Mouse (Mus musculus): ENCODE results near the gene Trim33.

The Trim33 gene

GRCm38 (mm10) chr3:103364182-103364945, 85.3 kb downstream of the Trim33 start:
- no peak for DNase-seq

- no peak for DNase-seq
Measured at GRCm38 (mm10) chr3:103367176-103367970, 88.3 kb downstream of the Trim33 start.

GRCm38 (mm10) chr3:103368731-103369130, 89.6 kb downstream of the Trim33 start:
- no peak for DNase-seq

DNA sequence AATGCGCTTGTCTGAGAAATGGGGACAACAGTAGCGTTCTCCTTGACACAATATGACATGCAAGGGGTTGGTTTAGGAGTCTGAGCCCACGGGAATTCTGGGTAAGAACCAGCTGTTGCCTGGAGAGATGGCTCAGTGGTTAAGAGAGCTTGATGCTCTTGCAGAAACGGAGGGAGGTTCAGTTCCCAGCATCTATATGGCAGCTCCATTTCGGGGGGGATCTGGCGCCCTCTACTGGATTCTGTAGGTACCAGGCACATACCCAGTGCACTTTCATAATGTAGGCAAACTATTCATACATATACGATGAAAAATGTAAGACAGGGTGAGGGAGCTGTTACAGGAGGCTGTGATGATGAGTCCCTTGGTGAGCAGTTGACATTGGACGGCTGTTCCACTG, 94.9 kb downstream of the Trim33 start:
- peak; percentile 83 for DNase-seq

DNA sequence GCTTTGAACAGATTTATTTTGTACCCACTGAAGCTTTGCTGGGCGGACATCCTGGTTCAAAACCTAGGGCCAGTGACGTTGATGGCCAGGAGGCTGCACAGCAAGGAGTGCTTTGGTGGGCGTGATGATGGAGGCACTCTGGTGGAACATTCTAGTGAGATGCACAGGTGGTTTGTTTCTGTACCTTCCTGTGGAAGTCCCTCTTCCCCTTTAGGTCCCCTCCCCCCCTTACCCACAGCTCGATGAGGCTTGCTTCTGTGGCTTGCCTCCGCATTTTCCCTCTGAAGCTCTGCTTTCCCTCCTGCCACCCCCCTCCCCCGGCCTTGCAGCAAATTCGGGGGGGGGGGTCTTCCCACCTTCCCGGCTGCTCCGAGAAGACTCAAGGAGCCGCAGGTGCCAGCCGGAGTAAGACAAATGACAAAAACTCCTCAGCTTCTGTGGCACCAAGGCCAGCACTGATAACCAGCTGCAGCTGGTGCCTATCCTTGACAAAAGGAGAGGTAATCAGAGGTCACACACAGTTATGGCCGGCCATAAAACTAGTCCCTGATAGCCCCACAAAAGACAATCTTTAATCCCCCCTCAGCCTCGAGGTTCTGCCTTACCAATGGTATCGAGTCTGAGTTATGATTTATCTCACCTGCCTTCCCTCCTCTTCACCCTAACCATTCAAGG, 96.2 kb downstream of the Trim33 start:
- DNase-seq, result peak; percentile 6

DNA sequence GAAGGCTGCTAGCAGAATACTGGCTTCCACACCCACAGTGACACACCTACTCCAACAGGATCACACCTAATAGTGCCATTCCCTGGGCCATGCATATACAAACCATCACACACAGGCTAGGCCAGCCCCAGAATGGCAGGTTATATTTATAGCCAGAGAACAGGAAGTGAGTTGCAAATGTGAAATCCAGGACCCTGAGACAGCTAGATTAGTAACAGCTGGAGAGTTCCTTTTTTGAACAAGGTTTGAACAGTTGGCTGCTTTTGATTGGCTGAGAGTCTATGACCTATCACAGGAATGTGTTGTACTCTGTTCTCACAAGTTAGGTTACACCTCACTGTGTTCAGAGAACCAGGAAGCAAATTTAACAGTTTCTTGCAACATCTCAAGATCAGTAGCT, 98.9 kb downstream of the Trim33 start:
- peak; percentile 73 for DNase-seq

DNA sequence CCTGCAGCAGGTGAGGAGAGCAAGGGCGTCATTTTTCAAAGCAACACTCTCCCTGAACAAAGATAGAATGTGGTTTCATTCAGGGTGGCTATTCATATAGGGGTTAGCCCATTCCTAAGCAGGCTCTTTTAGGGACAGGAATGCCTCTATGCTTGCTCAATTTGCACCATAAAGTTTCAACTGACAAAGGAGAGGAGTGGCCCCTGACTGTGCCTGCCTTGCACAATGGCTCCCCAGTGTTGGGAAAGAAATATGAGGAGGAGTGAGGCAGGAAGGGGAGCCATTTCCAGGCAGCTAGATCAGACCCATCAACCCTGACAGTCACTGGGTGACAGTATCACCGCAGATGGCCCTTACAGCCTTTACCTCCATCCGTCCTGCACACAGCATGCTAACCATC, 100.3 kb downstream of the Trim33 start:
- DNase-seq, result no peak

- no peak for DNase-seq
Measured at GRCm38 (mm10) chr3:103380814-103381213, 101.7 kb downstream of the Trim33 start.

DNA sequence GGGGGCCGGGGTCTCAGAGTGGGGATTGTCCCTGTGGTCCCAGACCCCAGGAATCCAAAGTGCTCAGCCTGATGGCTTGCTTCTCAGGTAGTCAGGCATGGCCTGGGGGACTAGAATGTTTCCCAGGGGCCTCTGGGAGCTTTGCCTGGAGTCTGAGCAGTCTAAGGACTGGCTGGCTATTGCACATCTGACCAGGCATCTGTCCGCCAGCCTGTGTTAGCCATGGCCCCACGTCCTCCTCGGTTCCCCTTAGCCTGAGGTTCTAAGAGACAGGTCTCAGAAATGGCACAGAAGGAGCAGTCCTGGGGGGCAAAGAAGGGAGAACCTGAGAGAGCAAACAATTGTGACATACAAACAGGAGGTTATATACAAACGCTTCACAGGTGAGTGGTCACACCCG, 102.3 kb downstream of the Trim33 start:
- no peak for DNase-seq

DNA sequence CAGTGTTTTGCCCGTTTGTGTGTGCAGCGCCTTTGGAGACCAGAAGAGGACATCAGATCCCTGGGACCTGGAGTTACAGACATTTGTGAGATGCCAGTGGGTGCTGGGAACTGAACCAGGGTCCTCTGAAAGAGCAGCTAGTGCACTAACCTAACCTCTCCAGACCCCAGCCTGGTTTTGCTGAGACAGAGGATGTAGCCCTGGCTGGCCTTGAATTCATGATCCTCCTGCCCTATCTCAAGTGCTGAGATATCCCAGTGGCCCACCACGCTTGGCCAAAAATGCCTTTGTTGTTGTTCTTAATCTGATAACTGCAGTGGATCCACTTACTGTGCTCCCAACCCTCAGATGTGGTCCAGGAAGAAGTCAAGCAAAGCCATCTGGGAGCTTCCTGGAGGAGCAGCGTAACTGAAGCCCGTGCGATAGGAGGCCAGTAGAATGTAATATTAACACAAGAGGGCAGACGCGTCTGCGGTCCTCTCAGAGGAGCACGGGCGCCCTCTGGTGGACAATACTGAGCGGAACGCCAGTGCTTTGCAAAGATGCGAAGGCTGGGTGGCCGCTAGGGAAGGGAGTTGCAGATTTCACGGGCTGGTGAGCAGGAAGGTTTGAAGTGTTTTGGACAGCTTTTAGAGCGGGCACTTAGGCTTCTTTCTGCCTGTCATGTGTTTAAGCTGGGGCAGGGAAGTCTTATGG, 103.9 kb downstream of the Trim33 start:
- DNase-seq, result peak; percentile 96

DNA sequence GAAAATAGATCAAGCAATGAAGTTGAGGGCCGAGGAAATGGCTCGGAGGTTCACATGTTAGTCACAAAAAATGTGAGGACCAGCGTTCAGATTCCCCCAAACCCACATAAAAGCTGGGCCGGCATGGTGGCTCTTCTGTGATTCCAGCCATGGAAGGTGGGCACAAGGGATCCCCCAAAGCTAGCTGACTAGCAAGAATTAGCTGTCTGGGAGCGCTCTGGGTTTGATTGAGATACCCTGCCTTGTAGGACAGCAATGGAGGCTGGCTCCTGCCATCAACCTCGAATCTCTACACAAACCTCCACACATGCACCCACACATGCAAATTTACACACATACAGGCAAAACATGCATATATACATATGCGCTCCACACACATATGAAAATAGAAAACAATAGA, 105.4 kb downstream of the Trim33 start:
- DNase-seq, result no peak

GRCm38 (mm10) chr3:103384949-103385348, 105.9 kb downstream of the Trim33 start:
- DNase-seq, result peak; percentile 5

DNA sequence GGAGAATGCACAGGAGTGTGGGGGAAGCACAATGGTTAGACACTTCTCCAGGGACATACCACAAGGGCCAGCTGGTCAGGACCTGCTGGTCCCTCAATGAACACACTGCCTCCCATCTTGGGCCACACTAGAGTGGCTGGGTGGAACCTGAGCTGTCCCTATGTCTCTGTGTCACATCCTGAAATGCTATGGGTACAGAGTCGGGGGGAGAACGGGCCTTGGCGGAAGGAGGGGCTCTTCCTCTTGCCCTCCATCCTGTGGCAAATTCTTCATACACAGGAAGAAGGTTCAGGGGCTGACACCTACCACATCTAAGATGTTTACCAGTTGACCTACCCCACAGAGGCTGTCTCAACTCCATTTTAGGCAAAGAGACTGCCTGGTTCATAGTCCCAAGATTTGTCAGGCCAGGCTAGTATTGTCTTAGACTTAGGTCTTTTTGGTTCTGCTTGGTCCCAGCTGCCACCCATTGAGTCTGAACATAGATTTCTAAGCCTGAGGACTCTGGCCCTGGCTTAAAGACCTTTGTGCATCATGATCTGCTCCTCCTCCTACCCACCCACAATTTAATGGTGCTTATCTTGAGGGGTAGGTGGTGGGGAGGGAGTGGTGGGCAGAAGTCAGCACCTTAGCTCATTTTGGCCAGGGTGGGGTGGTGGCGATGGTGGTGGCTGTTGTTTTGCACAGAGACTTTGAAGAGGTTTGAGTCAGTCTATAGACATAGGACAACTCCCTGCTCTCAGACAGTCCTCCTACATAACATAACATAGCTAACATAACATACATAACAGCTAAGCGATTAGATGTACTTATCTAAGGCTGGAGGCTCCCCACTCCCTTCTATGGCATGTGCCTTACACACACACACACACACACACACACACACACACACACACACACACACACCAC, 106.5 kb downstream of the Trim33 start:
- peak; percentile 11 for DNase-seq

DNA sequence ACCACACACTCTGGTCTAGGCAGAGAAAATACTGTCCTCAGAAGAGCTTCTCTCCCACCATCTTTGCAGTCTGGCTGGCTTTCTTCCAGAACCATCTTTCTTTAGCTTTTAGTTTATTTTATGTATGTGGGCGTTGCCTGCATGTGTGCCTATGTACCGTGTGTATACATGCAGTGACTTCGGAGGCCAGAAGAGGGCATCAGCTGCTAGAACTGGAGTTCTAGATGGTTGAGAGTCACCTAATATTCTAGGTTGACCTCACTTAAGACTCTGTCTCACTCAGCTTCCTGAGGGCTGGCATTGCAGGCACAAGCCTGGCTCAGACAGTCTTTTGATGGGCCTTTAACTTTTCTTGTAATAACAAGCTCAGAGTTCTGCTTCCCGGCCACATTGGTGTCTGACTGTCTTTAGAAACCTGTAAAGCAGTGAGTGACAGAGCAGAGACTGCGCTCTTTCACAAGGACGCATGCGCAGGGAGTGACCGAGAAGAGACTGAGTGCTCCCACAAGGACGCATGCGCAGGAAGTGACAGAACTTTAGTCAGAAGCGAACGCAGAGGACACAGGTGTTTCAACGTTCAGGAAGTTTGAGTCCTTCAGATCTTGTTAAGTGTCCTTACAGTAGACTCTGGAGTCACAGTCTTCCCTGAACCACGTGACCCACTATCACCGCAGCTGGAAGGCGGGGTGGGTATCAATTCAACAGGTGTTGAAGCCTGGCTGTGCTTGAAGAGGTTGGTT, 107.4 kb downstream of the Trim33 start:
- DNase-seq, result peak; percentile 51

- DNase-seq, result peak; percentile 51
Measured at GRCm38 (mm10) chr3:103392613-103393258, 113.6 kb downstream of the Trim33 start.

- no peak for DNase-seq
Measured at GRCm38 (mm10) chr3:103393283-103394060, 114.4 kb downstream of the Trim33 start.

GRCm38 (mm10) chr3:103394121-103394520, 115.0 kb downstream of the Trim33 start:
- no peak for DNase-seq

- no peak for DNase-seq
Measured at GRCm38 (mm10) chr3:103397523-103397922, 118.4 kb downstream of the Trim33 start.

GRCm38 (mm10) chr3:103400807-103401206, 121.7 kb downstream of the Trim33 start:
- no peak for DNase-seq
